Mouse (Mus musculus) adipocyte (in vitro differentiated cells): ENCODE measurements around the gene Ndrg4.
"Not testable (repeated sequence)": the region's sequence is repeated elsewhere in the genome, so short reads cannot be mapped to it uniquely, and the experiment has no call there.

Experiments
- DNase-seq: peaks from one replicate; pipeline ENCODE4 v3.0.0-alpha.2; 2016; ENCODE audit warnings: low spot score

Ndrg4 gene

GRCm38 (mm10) chr8:95676631-95677030 lies at the start of gene Ndrg4:
Ndrg4 (plus strand) TSS chr8:95676980.
- DNase-seq: no peak

- DNase-seq: no peak
These were observed 43.9 kb upstream of the Ndrg4 start for GRCm38 (mm10) chr8:95632840-95633239.

- DNase-seq: peak; percentile 96
These were observed 43.3 kb upstream of the Ndrg4 start, which contains the start of gene Gins3 for GRCm38 (mm10) chr8:95633262-95634062. Gins3 (plus strand) TSS chr8:95633453.

DNA sequence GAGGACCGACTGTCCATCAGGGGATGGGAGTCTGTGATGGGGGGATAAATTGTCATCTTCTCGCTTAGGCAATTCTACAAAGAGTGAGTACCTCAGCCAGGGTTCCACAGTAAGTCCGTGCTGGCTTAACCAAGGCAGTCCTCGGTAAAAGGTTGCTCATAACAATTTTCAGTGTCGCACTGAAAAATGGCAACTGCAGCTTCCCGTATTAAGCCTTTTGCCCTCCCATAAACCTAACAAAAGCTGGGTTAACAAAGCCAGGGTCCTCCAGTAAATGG lies 42.8 kb upstream of the Ndrg4 start:
- peak; percentile 17 for DNase-seq

- DNase-seq: no peak
These were observed 31.8 kb upstream of the Ndrg4 start for GRCm38 (mm10) chr8:95644942-95645341.

GRCm38 (mm10) chr8:95648251-95648650 lies 28.5 kb upstream of the Ndrg4 start:
- no peak for DNase-seq

DNA sequence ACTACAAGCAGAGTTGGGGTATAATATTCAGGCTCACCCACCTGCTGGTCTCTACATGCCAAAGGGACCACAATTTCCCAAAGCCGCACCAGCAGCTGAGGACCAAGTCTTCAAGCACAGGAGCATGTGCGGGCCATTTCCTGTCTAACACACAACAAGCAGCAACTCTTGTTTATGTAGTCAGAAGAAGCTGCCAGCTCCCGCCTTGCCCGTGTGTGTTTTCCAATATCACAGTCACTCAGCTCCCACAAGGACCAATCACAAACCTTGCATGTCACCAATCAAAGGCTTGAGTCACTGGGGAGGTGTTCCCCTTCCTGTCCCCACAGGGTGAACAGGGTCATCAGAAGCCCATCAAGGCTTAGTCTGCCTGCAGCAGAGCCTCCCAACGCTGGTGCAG lies 23.4 kb upstream of the Ndrg4 start:
- DNase-seq: no peak

GRCm38 (mm10) chr8:95655831-95656230 lies 20.9 kb upstream of the Ndrg4 start:
- no peak for DNase-seq

GRCm38 (mm10) chr8:95656316-95657002 lies 20.3 kb upstream of the Ndrg4 start:
- DNase-seq: no peak

GRCm38 (mm10) chr8:95657523-95657922 lies 19.3 kb upstream of the Ndrg4 start:
- no peak for DNase-seq

GRCm38 (mm10) chr8:95660334-95660882 lies 16.4 kb upstream of the Ndrg4 start:
- DNase-seq: no peak

DNA sequence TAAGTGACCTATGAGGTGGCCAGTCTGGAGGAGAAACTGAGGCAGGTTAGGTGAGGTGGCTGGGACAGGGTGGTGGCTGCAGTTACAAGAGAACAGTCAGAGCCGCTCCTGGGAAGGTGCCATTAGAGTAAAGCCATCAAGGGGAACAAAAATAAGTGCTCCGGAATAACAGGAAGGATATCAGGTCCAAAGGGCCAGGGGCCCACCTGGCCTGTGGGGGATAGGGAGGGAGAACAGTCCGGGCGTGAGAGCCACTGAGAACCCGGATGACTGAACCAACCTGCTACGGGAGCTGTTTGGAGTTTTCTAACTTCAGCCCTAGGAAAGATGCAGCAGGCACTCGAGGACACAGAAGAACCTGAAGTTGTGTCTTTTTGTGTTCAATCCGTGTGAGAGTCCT lies 15.7 kb upstream of the Ndrg4 start:
- DNase-seq: no peak

DNA sequence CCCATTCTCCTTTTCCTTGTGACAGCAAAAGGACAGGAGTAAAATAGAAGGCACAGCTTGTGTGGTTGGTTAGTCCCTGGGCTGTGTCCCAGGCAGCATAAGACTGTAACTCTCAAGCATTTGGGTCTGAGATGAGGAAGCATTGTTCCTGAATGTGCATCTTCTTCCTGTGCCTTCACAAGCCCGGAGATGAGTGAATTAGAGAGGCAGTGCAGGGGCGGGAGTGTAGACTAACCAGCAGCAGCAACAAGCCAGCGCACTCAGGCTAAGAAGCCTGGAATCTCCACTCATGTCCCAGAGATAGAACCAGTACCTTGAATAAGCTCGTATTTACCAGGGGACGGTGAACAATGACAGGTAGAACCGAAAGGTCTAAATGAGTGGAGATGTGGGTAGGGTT lies 15.2 kb upstream of the Ndrg4 start:
- no peak for DNase-seq

DNA sequence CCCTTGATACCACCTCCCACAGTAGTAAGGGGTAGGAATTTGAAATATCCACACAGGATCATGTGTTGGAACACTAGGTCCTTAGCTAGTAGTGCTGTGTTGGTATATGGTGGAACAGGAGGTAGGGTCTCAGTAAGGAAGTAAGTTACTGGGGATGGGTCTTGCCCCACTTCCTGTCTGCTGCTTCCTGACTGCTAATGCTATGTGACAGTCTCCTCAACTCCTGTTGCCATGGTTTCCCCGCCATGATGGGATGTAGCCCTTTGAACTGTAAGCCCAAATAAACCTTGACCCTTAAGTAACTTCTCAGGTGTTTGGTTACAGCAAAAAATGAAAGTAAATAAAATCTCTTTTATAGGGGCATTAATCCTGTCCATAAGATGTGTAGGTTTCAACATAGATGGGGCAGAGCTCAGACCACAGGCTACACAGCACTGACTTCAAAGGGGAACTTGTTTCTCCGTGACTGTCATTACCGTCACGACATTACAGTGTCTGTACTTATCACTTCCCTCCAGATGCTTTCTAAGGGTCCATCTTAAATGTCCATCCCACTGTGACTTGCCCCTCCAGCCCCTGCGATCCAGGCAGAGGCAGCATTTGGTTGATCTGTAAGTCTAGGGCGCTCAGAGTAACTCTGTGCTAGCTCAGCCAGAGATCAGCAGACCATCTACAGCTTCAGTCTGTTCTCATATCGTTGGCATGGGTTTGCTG lies 13.7 kb upstream of the Ndrg4 start:
- DNase-seq: no peak

GRCm38 (mm10) chr8:95663599-95663949 lies 13.2 kb upstream of the Ndrg4 start:
- no peak for DNase-seq

DNA sequence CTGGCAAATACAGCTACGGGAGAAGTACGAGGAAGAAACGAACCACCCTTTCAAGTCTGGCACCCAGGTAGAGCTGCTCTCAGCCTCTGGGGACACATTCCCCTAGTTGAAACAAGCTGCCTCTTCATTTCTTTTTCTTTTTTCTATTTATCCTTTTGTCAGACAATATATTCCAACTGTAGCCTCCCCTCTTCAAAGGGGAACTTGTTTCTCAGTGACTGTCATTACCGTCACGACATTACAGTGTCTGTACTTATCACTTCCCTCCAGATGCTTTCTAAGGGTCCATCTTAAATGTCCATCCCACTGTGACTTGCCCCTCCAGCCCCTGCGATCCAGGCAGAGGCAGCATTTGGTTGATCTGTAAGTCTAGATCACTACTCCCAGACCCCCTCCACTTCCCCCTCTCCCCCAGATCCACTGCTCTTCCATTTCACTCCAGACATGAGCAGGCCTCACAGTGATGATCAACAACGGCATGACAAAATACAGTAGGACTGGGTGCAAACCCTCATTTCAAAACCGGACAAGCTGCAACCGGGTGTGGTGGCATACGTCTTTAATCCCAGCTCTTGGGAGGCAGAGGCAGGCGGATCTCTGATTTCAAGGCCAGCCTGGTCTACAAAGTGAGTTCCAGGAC lies 10.8 kb upstream of the Ndrg4 start:
- not testable (repeated sequence) for DNase-seq

GRCm38 (mm10) chr8:95668163-95668958 lies 8.4 kb upstream of the Ndrg4 start:
- DNase-seq: no peak

- no peak for DNase-seq
These were observed 6.8 kb upstream of the Ndrg4 start for GRCm38 (mm10) chr8:95669967-95670366.

DNA sequence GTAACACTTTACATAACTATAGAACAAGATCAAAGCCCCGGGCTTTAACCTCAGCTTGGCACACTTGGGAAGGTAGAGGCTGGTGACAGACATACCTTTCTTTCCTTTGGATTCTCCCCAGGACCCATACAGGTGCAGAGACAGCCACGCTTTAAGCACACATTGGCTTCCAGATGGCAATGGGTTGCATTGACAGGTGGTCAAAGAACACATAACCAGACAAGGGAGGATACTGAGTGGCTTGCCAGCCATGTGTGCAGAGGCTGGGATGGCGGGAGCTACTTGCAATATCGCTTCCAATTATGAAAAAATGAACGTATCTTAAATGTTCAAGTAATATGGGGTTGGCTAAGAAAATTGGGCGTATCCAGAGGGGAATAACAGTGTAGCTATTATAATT lies 4.9 kb upstream of the Ndrg4 start:
- no peak for DNase-seq

DNA sequence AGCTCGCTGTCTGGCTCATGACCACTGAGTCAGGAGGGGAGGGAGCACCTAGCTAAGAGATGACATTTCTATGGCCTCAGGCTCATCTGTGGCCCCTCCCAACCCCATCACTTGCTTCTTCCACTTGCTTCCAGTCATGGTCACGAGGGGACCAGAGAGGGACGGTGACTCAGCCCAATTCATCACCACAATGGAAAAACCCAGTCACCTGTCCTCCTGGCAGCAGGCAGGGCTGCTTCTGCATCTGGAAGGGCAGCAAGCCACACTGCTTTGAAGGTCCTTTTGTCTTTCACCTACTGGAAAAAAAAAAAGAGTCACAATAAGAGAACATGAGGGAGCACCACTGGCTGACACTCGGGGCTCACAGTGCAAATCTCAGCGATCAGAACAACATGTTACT lies 4.0 kb upstream of the Ndrg4 start:
- DNase-seq: no peak

- DNase-seq: no peak
These were observed 827 bp downstream of the Ndrg4 start for GRCm38 (mm10) chr8:95677591-95678023.
